Mouse (Mus musculus) ES-E14 (cell line): ENCODE data around the gene Dnajb13.

Experiments used
- CHD2 ChIP-seq: IDR thresholded peaks from 2 replicates; pipeline ENCODE4 v1.6.1; 2014; ENCODE audit warnings: mild to moderate bottlenecking, low read depth, low read length, inconsistent platforms
- HCFC1 ChIP-seq: IDR thresholded peaks from 2 replicates; pipeline ENCODE4 v1.6.1; 2012; ENCODE audit warnings: low read length, inconsistent platforms, borderline replicate concordance; ENCODE audit not compliant: insufficient read depth
- MAFK ChIP-seq: IDR thresholded peaks from 2 replicates; pipeline ENCODE4 v1.6.1; 2014; ENCODE audit warnings: mild to moderate bottlenecking, low read depth, low read length, inconsistent platforms; ENCODE audit not compliant: insufficient read depth
- ZNF384 ChIP-seq: IDR thresholded peaks from 2 replicates; pipeline ENCODE4 v1.6.1; 2012; ENCODE audit warnings: low read depth, low read length, inconsistent platforms

DNA sequence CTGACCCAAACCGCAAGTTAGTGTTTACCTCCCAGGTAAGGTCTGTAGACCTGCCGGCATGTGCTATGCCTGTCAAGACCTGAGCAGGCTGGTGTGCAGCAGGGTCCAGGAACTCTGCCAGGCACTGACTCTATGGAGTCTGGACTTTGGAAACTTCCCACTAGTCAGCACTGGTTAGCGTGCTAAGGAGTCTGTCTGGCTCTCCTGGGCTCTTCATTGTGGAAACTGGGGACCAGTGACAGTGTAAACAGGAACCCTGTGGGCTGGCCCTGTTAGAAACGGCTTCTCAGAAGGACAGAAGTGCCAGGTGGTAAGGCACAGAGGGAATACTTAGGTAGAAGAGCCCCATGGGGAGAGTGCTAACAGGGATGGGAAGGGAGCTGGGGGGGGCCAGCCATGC lies 49.5 kb downstream of the Dnajb13 start:
- TF ChIP-seq MAFK = no peak
- TF ChIP-seq HCFC1 = no peak
- TF ChIP-seq CHD2 = no peak
- no peak for TF ChIP-seq ZNF384
